Mouse (Mus musculus) fat pad, adult 2 months (tissue): ENCODE results near the gene Slc29a2.
"Not testable (repeated sequence)": the region's sequence is repeated elsewhere in the genome, so short reads cannot be mapped to it uniquely, and the experiment has no call there.

Experiments
- DNase-seq: peaks from one replicate; pipeline ENCODE4 v3.0.0-alpha.2; 2011; ENCODE audit warnings: low read depth, low spot score; ENCODE audit errors: extremely low read depth

Slc29a2 gene

GRCm38 (mm10) chr19:5023621-5024479 is at the start of gene Slc29a2:
TSS of gene Slc29a2 (plus strand) at chr19:5023860.
- no peak for DNase-seq

GRCm38 (mm10) chr19:4981767-4982166 is 41.9 kb upstream of the Slc29a2 start:
- DNase-seq = no peak

GRCm38 (mm10) chr19:4989013-4989412 is 34.6 kb upstream of the Slc29a2 start:
- DNase-seq = no peak

- no peak for DNase-seq
Measured at GRCm38 (mm10) chr19:4989434-4990255, 34.0 kb upstream of the Slc29a2 start.

- no peak for DNase-seq
Measured at GRCm38 (mm10) chr19:4990256-4990625, 33.4 kb upstream of the Slc29a2 start, which contains the start of gene Npas4. TSS of gene Npas4 (minus strand) at chr19:4990316.

GRCm38 (mm10) chr19:4990716-4991115 is 32.9 kb upstream of the Slc29a2 start:
- DNase-seq = no peak

GRCm38 (mm10) chr19:4992371-4992770 is 31.3 kb upstream of the Slc29a2 start:
- no peak for DNase-seq

- no peak for DNase-seq
Measured at GRCm38 (mm10) chr19:4992904-4993303, 30.8 kb upstream of the Slc29a2 start.

GRCm38 (mm10) chr19:4994043-4994442 is 29.6 kb upstream of the Slc29a2 start:
- no peak for DNase-seq

- no peak for DNase-seq
Measured at GRCm38 (mm10) chr19:4999445-5000140, 24.1 kb upstream of the Slc29a2 start.

GRCm38 (mm10) chr19:5001666-5002406 is 21.8 kb upstream of the Slc29a2 start:
- DNase-seq = no peak

GRCm38 (mm10) chr19:5003644-5004043 is 20.0 kb upstream of the Slc29a2 start:
- not testable (repeated sequence) for DNase-seq

- no peak for DNase-seq
Measured at GRCm38 (mm10) chr19:5004925-5005324, 18.7 kb upstream of the Slc29a2 start.

- DNase-seq = no peak
Measured at GRCm38 (mm10) chr19:5013138-5013537, 10.5 kb upstream of the Slc29a2 start.

GRCm38 (mm10) chr19:5014961-5015398 is 8.7 kb upstream of the Slc29a2 start:
- no peak for DNase-seq

- peak; percentile 91 for DNase-seq
Measured at GRCm38 (mm10) chr19:5016221-5016742, 7.4 kb upstream of the Slc29a2 start.

GRCm38 (mm10) chr19:5016782-5017181 is 6.9 kb upstream of the Slc29a2 start:
- no peak for DNase-seq

GRCm38 (mm10) chr19:5017611-5018010 is 6.0 kb upstream of the Slc29a2 start:
- no peak for DNase-seq

- no peak for DNase-seq
Measured at GRCm38 (mm10) chr19:5018191-5018590, 5.5 kb upstream of the Slc29a2 start.

GRCm38 (mm10) chr19:5021416-5021815 is 2.2 kb upstream of the Slc29a2 start:
- DNase-seq = no peak
